Mouse (Mus musculus) ES-E14 (cell line): Measurements from ENCODE around the gene Rap1gap2.

ENCODE experiments used
- ZC3H11A ChIP-seq: IDR thresholded peaks from 2 replicates; pipeline ENCODE4 v1.6.1; 2012; ENCODE audit warnings: low read depth, mild to moderate bottlenecking, inconsistent platforms, low read length, borderline replicate concordance
- ZNF384 ChIP-seq: IDR thresholded peaks from 2 replicates; pipeline ENCODE4 v1.6.1; 2012; ENCODE audit warnings: low read depth, low read length, inconsistent platforms

- no peak for TF ChIP-seq ZNF384
- TF ChIP-seq ZC3H11A, result no peak
Measured at GRCm38 (mm10) chr11:74512595-74512994, 98.1 kb downstream of the Rap1gap2 start.
